Mouse (Mus musculus): ENCODE measurements around the gene Nedd9. TPM values are rescaled to one million over a fixed set of nuclear protein-coding genes. Genes with fewer than 3 reads are reported as not detected.

Nedd9 gene
- polyA plus RNA-seq (2014; fragmentation: Nextera tagmentation; extraction: Ambion mirVana): 12.9 and 14.1 TPM in 2 replicates

GRCm38 (mm10) chr13:41486606-41487408 lies at the start of gene Nedd9:
Gene Nedd9, minus strand, starts transcription at chr13:41487362.
- no peak within 1 kb of the TSS for H3K4me2 ChIP-seq (ENCODE audit: low read depth, severe bottlenecking)
- no peak within 1 kb of the TSS for H3K9ac ChIP-seq (ENCODE audit: low read length)
- H3K4me1 ChIP-seq (ENCODE audit: control insufficient read depth, insufficient read depth, low read length): no peaks in the 10 kb centered on the region; the same call in 1 of the 2 replicates
- no peaks in the 10 kb centered on the region for H3K36me3 ChIP-seq (ENCODE audit: control insufficient read depth, insufficient read depth, low read length)
- no peak within 1 kb of the TSS for H3K27ac ChIP-seq (replicated peaks; ENCODE audit: low read depth, low read length)
- no peak within 1 kb of the TSS for H3K4me3 ChIP-seq (ENCODE audit: low read depth, low read length)
- ATAC-seq (ENCODE audit: insufficient number of reproducible peaks, low FRiP score, low TSS enrichment, low read depth) (no peak), DNase-seq (ENCODE audit: low spot score) (no peak)
- 58% methylated on average over 15 of the region's 15 CpGs for WGBS
- no peaks in the 10 kb centered on the region for H3K27me3 ChIP-seq (ENCODE audit: control insufficient read depth, insufficient read depth, low read length)
- H3K9me3 ChIP-seq (ENCODE audit: control insufficient read depth, low read length): no peaks in the 10 kb centered on the region

GRCm38 (mm10) chr13:41532625-41533024 lies 45.5 kb upstream of the Nedd9 start:
- no peaks in the 10 kb centered on the region for H3K27me3 ChIP-seq (ENCODE audit: control insufficient read depth, insufficient read depth, low read length)
- no peak overlapping the region for H3K4me3 ChIP-seq (ENCODE audit: low read depth, low read length)
- no peak for DNase-seq (ENCODE audit: low spot score)
- no peaks in the 10 kb centered on the region for H3K4me1 ChIP-seq (ENCODE audit: control insufficient read depth, insufficient read depth, low read length)
- H3K4me2 ChIP-seq (ENCODE audit: low read depth, severe bottlenecking): no peak overlapping the region
- no peak for ATAC-seq (ENCODE audit: insufficient number of reproducible peaks, low FRiP score, low TSS enrichment, low read depth)
- 85% methylated on average over 5 of the region's 5 CpGs for WGBS
- H3K9ac ChIP-seq (ENCODE audit: low read length): no peak overlapping the region
- no peaks in the 10 kb centered on the region for H3K36me3 ChIP-seq (ENCODE audit: control insufficient read depth, insufficient read depth, low read length)
- no peak overlapping the region for H3K27ac ChIP-seq (replicated peaks; ENCODE audit: low read depth, low read length)
- no peaks in the 10 kb centered on the region for H3K9me3 ChIP-seq (ENCODE audit: control insufficient read depth, low read length)

GRCm38 (mm10) chr13:41530326-41530725 lies 43.2 kb upstream of the Nedd9 start:
- ATAC-seq (ENCODE audit: insufficient number of reproducible peaks, low FRiP score, low TSS enrichment, low read depth) (no peak), DNase-seq (ENCODE audit: low spot score) (no peak)
- Histone ChIP-seq H3K4me2 (ENCODE audit: low read depth, severe bottlenecking) (no peak overlapping the region), H3K4me3 (ENCODE audit: low read depth, low read length) (no peak overlapping the region), H3K36me3 (ENCODE audit: control insufficient read depth, insufficient read depth, low read length) (no peaks in the 10 kb centered on the region), H3K27ac (replicated peaks; ENCODE audit: low read depth, low read length) (no peak overlapping the region), H3K4me1 (ENCODE audit: control insufficient read depth, insufficient read depth, low read length) (no peaks in the 10 kb centered on the region), H3K9me3 (ENCODE audit: control insufficient read depth, low read length) (no peaks in the 10 kb centered on the region), H3K27me3 (ENCODE audit: control insufficient read depth, insufficient read depth, low read length) (no peaks in the 10 kb centered on the region), H3K9ac (ENCODE audit: low read length) (no peak overlapping the region)

GRCm38 (mm10) chr13:41524208-41524607 lies 37.0 kb upstream of the Nedd9 start:
- no peaks in the 10 kb centered on the region for H3K27me3 ChIP-seq (ENCODE audit: control insufficient read depth, insufficient read depth, low read length)
- no peaks in the 10 kb centered on the region for H3K4me1 ChIP-seq (ENCODE audit: control insufficient read depth, insufficient read depth, low read length)
- H3K27ac ChIP-seq (replicated peaks; ENCODE audit: low read depth, low read length): no peak overlapping the region
- WGBS: 91% methylated on average over 11 of the region's 11 CpGs
- no peak for DNase-seq (ENCODE audit: low spot score)
- no peak for ATAC-seq (ENCODE audit: insufficient number of reproducible peaks, low FRiP score, low TSS enrichment, low read depth)
- H3K9ac ChIP-seq (ENCODE audit: low read length): no peak overlapping the region
- H3K36me3 ChIP-seq (ENCODE audit: control insufficient read depth, insufficient read depth, low read length): no peaks in the 10 kb centered on the region
- H3K4me2 ChIP-seq (ENCODE audit: low read depth, severe bottlenecking): no peak overlapping the region
- no peak overlapping the region for H3K4me3 ChIP-seq (ENCODE audit: low read depth, low read length)
- H3K9me3 ChIP-seq (ENCODE audit: control insufficient read depth, low read length): no peaks in the 10 kb centered on the region

GRCm38 (mm10) chr13:41521296-41521695 lies 34.1 kb upstream of the Nedd9 start:
- Histone ChIP-seq H3K27ac (replicated peaks; ENCODE audit: low read depth, low read length) (no peak overlapping the region), H3K9ac (ENCODE audit: low read length) (no peak overlapping the region), H3K4me2 (ENCODE audit: low read depth, severe bottlenecking) (no peak overlapping the region), H3K4me1 (ENCODE audit: control insufficient read depth, insufficient read depth, low read length) (no peaks in the 10 kb centered on the region; the same call in 1 of the 2 replicates), H3K36me3 (ENCODE audit: control insufficient read depth, insufficient read depth, low read length) (no peaks in the 10 kb centered on the region), H3K4me3 (ENCODE audit: low read depth, low read length) (no peak overlapping the region), H3K9me3 (ENCODE audit: control insufficient read depth, low read length) (no peaks in the 10 kb centered on the region), H3K27me3 (ENCODE audit: control insufficient read depth, insufficient read depth, low read length) (no peaks in the 10 kb centered on the region)
- 86% methylated on average over 4 of the region's 4 CpGs for WGBS
- DNase-seq (ENCODE audit: low spot score) (no peak), ATAC-seq (ENCODE audit: insufficient number of reproducible peaks, low FRiP score, low TSS enrichment, low read depth) (no peak)

- Histone ChIP-seq H3K27me3 (ENCODE audit: control insufficient read depth, insufficient read depth, low read length) (no peaks in the 10 kb centered on the region), H3K4me3 (ENCODE audit: low read depth, low read length) (no peak overlapping the region), H3K36me3 (ENCODE audit: control insufficient read depth, insufficient read depth, low read length) (no peaks in the 10 kb centered on the region), H3K9ac (ENCODE audit: low read length) (no peak overlapping the region), H3K4me1 (ENCODE audit: control insufficient read depth, insufficient read depth, low read length) (no peaks in the 10 kb centered on the region; the same call in 1 of the 2 replicates), H3K9me3 (ENCODE audit: control insufficient read depth, low read length) (no peaks in the 10 kb centered on the region), H3K4me2 (ENCODE audit: low read depth, severe bottlenecking) (no peak overlapping the region), H3K27ac (replicated peaks; ENCODE audit: low read depth, low read length) (no peak overlapping the region)
- ATAC-seq (ENCODE audit: insufficient number of reproducible peaks, low FRiP score, low TSS enrichment, low read depth) (no peak), DNase-seq (ENCODE audit: low spot score) (no peak)
- 92% methylated on average over 5 of the region's 5 CpGs for WGBS
Measured at GRCm38 (mm10) chr13:41520549-41521161, 33.5 kb upstream of the Nedd9 start.

- no peak overlapping the region for H3K27ac ChIP-seq (replicated peaks; ENCODE audit: low read depth, low read length)
- no peak overlapping the region for H3K4me2 ChIP-seq (ENCODE audit: low read depth, severe bottlenecking)
Measured at GRCm38 (mm10) chr13:41519792-41520191, 32.6 kb upstream of the Nedd9 start.

GRCm38 (mm10) chr13:41517193-41517592 lies 30.0 kb upstream of the Nedd9 start:
- Histone ChIP-seq H3K9ac (ENCODE audit: low read length) (no peak overlapping the region), H3K4me3 (ENCODE audit: low read depth, low read length) (no peak overlapping the region), H3K27ac (replicated peaks; ENCODE audit: low read depth, low read length) (no peak overlapping the region), H3K27me3 (ENCODE audit: control insufficient read depth, insufficient read depth, low read length) (no peaks in the 10 kb centered on the region), H3K4me2 (ENCODE audit: low read depth, severe bottlenecking) (no peak overlapping the region), H3K4me1 (ENCODE audit: control insufficient read depth, insufficient read depth, low read length) (no peaks in the 10 kb centered on the region; the same call in 1 of the 2 replicates), H3K36me3 (ENCODE audit: control insufficient read depth, insufficient read depth, low read length) (no peaks in the 10 kb centered on the region), H3K9me3 (ENCODE audit: control insufficient read depth, low read length) (no peaks in the 10 kb centered on the region)
- DNase-seq (ENCODE audit: low spot score) (no peak), ATAC-seq (ENCODE audit: insufficient number of reproducible peaks, low FRiP score, low TSS enrichment, low read depth) (no peak)
- 91% methylated on average over 4 of the region's 4 CpGs for WGBS

More at GRCm38 (mm10) chr13:41519792-41520191, 32.6 kb upstream of the Nedd9 start:
- no peak for ATAC-seq (ENCODE audit: insufficient number of reproducible peaks, low FRiP score, low TSS enrichment, low read depth)
- Histone ChIP-seq H3K36me3 (ENCODE audit: control insufficient read depth, insufficient read depth, low read length) (no peaks in the 10 kb centered on the region), H3K4me1 (ENCODE audit: control insufficient read depth, insufficient read depth, low read length) (no peaks in the 10 kb centered on the region; the same call in 1 of the 2 replicates), H3K4me3 (ENCODE audit: low read depth, low read length) (no peak overlapping the region), H3K9ac (ENCODE audit: low read length) (no peak overlapping the region), H3K27me3 (ENCODE audit: control insufficient read depth, insufficient read depth, low read length) (no peaks in the 10 kb centered on the region), H3K9me3 (ENCODE audit: control insufficient read depth, low read length) (no peaks in the 10 kb centered on the region)
- DNase-seq (ENCODE audit: low spot score): no peak
- 84% methylated on average over 4 of the region's 4 CpGs for WGBS
